Mouse (Mus musculus): ENCODE measurements around the gene Uvrag.

The Uvrag gene

GRCm38 (mm10) chr7:99137541-99137940 is 3.4 kb downstream of the Uvrag start:
- no peak for DNase-seq

GRCm38 (mm10) chr7:99136789-99137188 is 4.2 kb downstream of the Uvrag start:
- no peak for DNase-seq

- no peak for DNase-seq
These were observed 7.0 kb downstream of the Uvrag start for GRCm38 (mm10) chr7:99133811-99134402.

- no peak for DNase-seq
These were observed 8.3 kb downstream of the Uvrag start for GRCm38 (mm10) chr7:99132597-99132996.

- DNase-seq = no peak
These were observed 9.1 kb downstream of the Uvrag start for GRCm38 (mm10) chr7:99131819-99132353.

- DNase-seq = no peak
These were observed 12.0 kb downstream of the Uvrag start for GRCm38 (mm10) chr7:99128965-99129364.

- no peak for DNase-seq
These were observed 12.7 kb downstream of the Uvrag start for GRCm38 (mm10) chr7:99128020-99128950.

- peak in 1 of 2 experiments; percentile 49 for DNase-seq
These were observed 14.9 kb downstream of the Uvrag start for GRCm38 (mm10) chr7:99126057-99126456.

- no peak for DNase-seq
These were observed 18.3 kb downstream of the Uvrag start for GRCm38 (mm10) chr7:99122651-99123050.

GRCm38 (mm10) chr7:99120865-99121521 is 19.9 kb downstream of the Uvrag start:
- DNase-seq = no peak

GRCm38 (mm10) chr7:99120082-99120481 is 20.9 kb downstream of the Uvrag start:
- no peak for DNase-seq

GRCm38 (mm10) chr7:99116781-99117180 is 24.2 kb downstream of the Uvrag start:
- DNase-seq = no peak

- peak; percentile 69 to 78 for DNase-seq
These were observed 26.8 kb downstream of the Uvrag start for GRCm38 (mm10) chr7:99114006-99114726.

GRCm38 (mm10) chr7:99107566-99107965 is 33.4 kb downstream of the Uvrag start:
- DNase-seq = no peak

- no peak for DNase-seq
These were observed 34.1 kb downstream of the Uvrag start for GRCm38 (mm10) chr7:99106714-99107270.

- no peak for DNase-seq
These were observed 39.0 kb downstream of the Uvrag start for GRCm38 (mm10) chr7:99101767-99102593.

GRCm38 (mm10) chr7:99101076-99101475 is 39.9 kb downstream of the Uvrag start:
- DNase-seq = no peak

- DNase-seq = no peak
These were observed 40.4 kb downstream of the Uvrag start for GRCm38 (mm10) chr7:99100573-99100972.

GRCm38 (mm10) chr7:99100087-99100486 is 40.9 kb downstream of the Uvrag start:
- DNase-seq = no peak

GRCm38 (mm10) chr7:99097781-99098180 is 43.2 kb downstream of the Uvrag start:
- DNase-seq = no peak

GRCm38 (mm10) chr7:99097128-99097527 is 43.8 kb downstream of the Uvrag start:
- no peak for DNase-seq
